Mouse (Mus musculus) left cerebral cortex, adult 8-10 months (tissue): Measurements from ENCODE around the gene Calm1. TPM values are rescaled to one million over a fixed set of nuclear protein-coding genes. Genes with fewer than 3 reads are reported as not detected.

ENCODE experiments used
- DNase-seq, 2 experiments: peaks; one replicate each; pipeline ENCODE4 v3.0.0; 2022; ENCODE audit warnings: low spot score in 2 of 2
- total RNA-seq, 4 experiments: library from RNA; stranded (reverse); gene quantifications; 2 replicates each; pipeline ENCODE4 v1.2.4; 2022

Calm1 gene
- total RNA-seq, 4 experiments from 2014 or later = 2,052 to 2,216 (median 2,103) TPM

GRCm38 (mm10) chr12:100222322-100222993 is 23.2 kb downstream of the Calm1 start:
- no peak for DNase-seq

GRCm38 (mm10) chr12:100223531-100223930 is 24.3 kb downstream of the Calm1 start:
- DNase-seq = no peak

GRCm38 (mm10) chr12:100225196-100225595 is 26.0 kb downstream of the Calm1 start:
- DNase-seq = no peak

GRCm38 (mm10) chr12:100226073-100226472 is 26.8 kb downstream of the Calm1 start:
- DNase-seq = no peak

- no peak for DNase-seq
Measured at GRCm38 (mm10) chr12:100226621-100227020, 27.4 kb downstream of the Calm1 start.

GRCm38 (mm10) chr12:100228041-100228725 is 28.9 kb downstream of the Calm1 start:
- peak in 1 of 2 experiments; percentile 72 for DNase-seq

- DNase-seq = no peak
Measured at GRCm38 (mm10) chr12:100234201-100234600, 35.0 kb downstream of the Calm1 start.

GRCm38 (mm10) chr12:100234919-100235318 is 35.7 kb downstream of the Calm1 start:
- no peak for DNase-seq

- DNase-seq = no peak
Measured at GRCm38 (mm10) chr12:100235423-100235822, 36.2 kb downstream of the Calm1 start.

GRCm38 (mm10) chr12:100239404-100239803 is 40.2 kb downstream of the Calm1 start:
- DNase-seq = peak in 1 of 2 experiments; percentile 61

GRCm38 (mm10) chr12:100239807-100240206 is 40.6 kb downstream of the Calm1 start:
- no peak for DNase-seq

GRCm38 (mm10) chr12:100241911-100242796 is 42.9 kb downstream of the Calm1 start:
- DNase-seq = peak in 1 of 2 experiments; percentile 84

- DNase-seq = peak in 1 of 2 experiments; percentile 77
Measured at GRCm38 (mm10) chr12:100244580-100244979, 45.3 kb downstream of the Calm1 start.

- no peak for DNase-seq
Measured at GRCm38 (mm10) chr12:100249170-100249569, 49.9 kb downstream of the Calm1 start.

GRCm38 (mm10) chr12:100254471-100254870 is 55.2 kb downstream of the Calm1 start:
- peak in 1 of 2 experiments; percentile 73 for DNase-seq

GRCm38 (mm10) chr12:100255441-100255949 is 56.3 kb downstream of the Calm1 start:
- DNase-seq = no peak

- DNase-seq = no peak
Measured at GRCm38 (mm10) chr12:100257779-100258178, 58.5 kb downstream of the Calm1 start.
